Mouse (Mus musculus) kidney, embryonic 16.5 days (tissue): ENCODE data around the gene Cotl1. TPM values are rescaled to one million over a fixed set of nuclear protein-coding genes. Genes with fewer than 3 reads are reported as not detected.

Source experiments
- ATAC-seq: fragments of 200-750 bp; cut with Nextera tagmentation; 2 replicates; pipeline ENCODE4 v1.8.0; 2017; ENCODE audit warnings: moderate TSS enrichment; ENCODE audit not compliant: low FRiP score, low TSS enrichment
- H3K27ac ChIP-seq: fragments of 300-500 bp; sonication (generic); 2 replicates; pipeline ENCODE4 v1.5.1; 2014; ENCODE audit warnings: low read length
- H3K27me3 ChIP-seq: fragments of 300-500 bp; sonication (generic); 2 replicates; pipeline ENCODE4 v1.6.1; 2014; ENCODE audit warnings: low read length, control low read depth, mixed read lengths; ENCODE audit not compliant: insufficient read depth
- H3K36me3 ChIP-seq: fragments of 300-500 bp; sonication (generic); 2 replicates; pipeline ENCODE4 v1.6.1; 2014; ENCODE audit warnings: low read length, control low read depth, mixed read lengths; ENCODE audit not compliant: insufficient read depth
- H3K4me1 ChIP-seq: fragments of 300-500 bp; sonication (generic); 2 replicates; pipeline ENCODE4 v1.6.1; 2014; ENCODE audit warnings: low read length, control low read depth, mixed read lengths; ENCODE audit not compliant: insufficient read depth
- H3K4me2 ChIP-seq: fragments of 300-500 bp; sonication (generic); replicated peaks from 2 replicates; pipeline ENCODE4 v1.6.1; 2014; ENCODE audit warnings: low read depth, low read length
- H3K4me3 ChIP-seq: fragments of 300-500 bp; sonication (generic); 2 replicates; pipeline ENCODE4 v1.5.1; 2014; ENCODE audit warnings: mild to moderate bottlenecking, low read length
- H3K9ac ChIP-seq: fragments of 300-500 bp; sonication (generic); replicated peaks from 2 replicates; pipeline ENCODE4 v1.6.1; 2014; ENCODE audit warnings: low read length
- H3K9me3 ChIP-seq: fragments of 300-500 bp; sonication (generic); 2 replicates; pipeline ENCODE4 v1.6.1; 2016; ENCODE audit warnings: low read length, control low read depth
- WGBS: fragments of 180-500 bp; shearing (Covaris S2); extraction: QIAGEN DNeasy Blood & Tissue Kit; methylation state at CpG from one replicate; pipeline ENCODE4 v1.1.7; 2014; 5-methylcytosine and 5-hydroxymethylcytosine counted together
- polyA plus RNA-seq: library from polyadenylated mRNA; unstranded; fragments of >200 nt; fragmentation: Nextera tagmentation; extraction: Ambion mirVana; gene quantifications from 2 replicates; pipeline ENCODE4 v1.2.1, GENCODE M21; 2015

The Cotl1 gene
- 130 and 138 TPM in 2 replicates for polyA plus RNA-seq

- Histone ChIP-seq H3K4me3 (peak within 1 kb of the TSS; percentile 78), H3K9ac (peak within 1 kb of the TSS; percentile 87), H3K36me3 (0 out of 2 replicates have a peak, but pooled peaks cover 4% of the 10 kb centered on the region), H3K27ac (peak within 1 kb of the TSS; percentile 76), H3K4me2 (peak within 1 kb of the TSS; percentile 97), H3K9me3 (no peaks in the 10 kb centered on the region), H3K4me1 (peaks cover 49% of the 10 kb centered on the region), H3K27me3 (peaks cover 2% of the 10 kb centered on the region; the same call in 1 of the 2 replicates)
- 0% methylated on average over 55 of the region's 57 CpGs for WGBS
- ATAC-seq, result peak; percentile 93
Measured at GRCm38 (mm10) chr8:119840275-119840808, at the start of gene Cotl1. TSS of gene Cotl1 (minus strand) at chr8:119840544.

GRCm38 (mm10) chr8:119888012-119888411, 47.7 kb upstream of the Cotl1 start:
- no peak for ATAC-seq
- no peak overlapping the region for H3K4me2 ChIP-seq
- H3K9ac ChIP-seq, result no peak overlapping the region
- H3K4me3 ChIP-seq, result no peak overlapping the region
- H3K27me3 ChIP-seq, result no peaks in the 10 kb centered on the region
- no peaks in the 10 kb centered on the region for H3K36me3 ChIP-seq
- WGBS, result 73% methylated on average over 4 of the region's 4 CpGs
- H3K27ac ChIP-seq, result no peak overlapping the region
- no peaks in the 10 kb centered on the region for H3K9me3 ChIP-seq
- no peaks in the 10 kb centered on the region for H3K4me1 ChIP-seq

- H3K4me1 ChIP-seq, result no peaks in the 10 kb centered on the region
- H3K36me3 ChIP-seq, result no peaks in the 10 kb centered on the region
- H3K9ac ChIP-seq, result no peak overlapping the region
- H3K9me3 ChIP-seq, result no peaks in the 10 kb centered on the region
- ATAC-seq, result no peak
- H3K27me3 ChIP-seq, result no peaks in the 10 kb centered on the region
- H3K4me2 ChIP-seq, result no peak overlapping the region
- no peak overlapping the region for H3K4me3 ChIP-seq
- WGBS, result 90% methylated on average over 3 of the region's 3 CpGs
- no peak overlapping the region for H3K27ac ChIP-seq
Measured at GRCm38 (mm10) chr8:119887130-119887529, 46.8 kb upstream of the Cotl1 start.

GRCm38 (mm10) chr8:119885612-119886011, 45.3 kb upstream of the Cotl1 start:
- peak overlapping the region; percentile 34 for H3K27ac ChIP-seq
- H3K36me3 ChIP-seq, result no peaks in the 10 kb centered on the region
- H3K4me1 ChIP-seq, result no peaks in the 10 kb centered on the region
- H3K9ac ChIP-seq, result no peak overlapping the region
- WGBS, result 34% methylated on average over 3 of the region's 3 CpGs
- no peak overlapping the region for H3K4me2 ChIP-seq
- no peaks in the 10 kb centered on the region for H3K27me3 ChIP-seq
- no peaks in the 10 kb centered on the region for H3K9me3 ChIP-seq
- peak; percentile 87 for ATAC-seq
- H3K4me3 ChIP-seq, result no peak overlapping the region

GRCm38 (mm10) chr8:119883281-119883680, 42.9 kb upstream of the Cotl1 start:
- no peaks in the 10 kb centered on the region for H3K27me3 ChIP-seq
- H3K4me3 ChIP-seq, result no peak overlapping the region
- H3K9me3 ChIP-seq, result no peaks in the 10 kb centered on the region
- no peaks in the 10 kb centered on the region for H3K36me3 ChIP-seq
- no peak overlapping the region for H3K27ac ChIP-seq
- 90% methylated on average over 7 of the region's 7 CpGs for WGBS
- no peaks in the 10 kb centered on the region for H3K4me1 ChIP-seq
- no peak for ATAC-seq
- H3K4me2 ChIP-seq, result no peak overlapping the region
- no peak overlapping the region for H3K9ac ChIP-seq

GRCm38 (mm10) chr8:119881917-119882316, 41.6 kb upstream of the Cotl1 start:
- H3K9ac ChIP-seq, result no peak overlapping the region
- 38% methylated on average over 8 of the region's 8 CpGs for WGBS
- no peaks in the 10 kb centered on the region for H3K4me1 ChIP-seq
- H3K4me2 ChIP-seq, result no peak overlapping the region
- H3K27ac ChIP-seq, result peak overlapping the region; percentile 69; the same call in 1 of the 2 replicates
- no peaks in the 10 kb centered on the region for H3K9me3 ChIP-seq
- no peaks in the 10 kb centered on the region for H3K27me3 ChIP-seq
- ATAC-seq, result peak; percentile 58; the same call in 1 of the 2 replicates
- peaks cover 7% of the 10 kb centered on the region; the same call in 1 of the 2 replicates for H3K36me3 ChIP-seq
- no peak overlapping the region for H3K4me3 ChIP-seq

GRCm38 (mm10) chr8:119881301-119881700, 41.0 kb upstream of the Cotl1 start:
- Histone ChIP-seq H3K27ac (peak overlapping the region; percentile 69), H3K27me3 (no peaks in the 10 kb centered on the region), H3K36me3 (peaks cover 13% of the 10 kb centered on the region; the same call in 1 of the 2 replicates), H3K9ac (no peak overlapping the region), H3K9me3 (no peaks in the 10 kb centered on the region), H3K4me2 (no peak overlapping the region), H3K4me1 (no peaks in the 10 kb centered on the region), H3K4me3 (no peak overlapping the region)
- 76% methylated on average over 6 of the region's 6 CpGs for WGBS
- no peak for ATAC-seq

- no peak overlapping the region for H3K4me2 ChIP-seq
- H3K4me3 ChIP-seq, result no peak overlapping the region
- no peak overlapping the region for H3K27ac ChIP-seq
- H3K9me3 ChIP-seq, result peaks cover 10% of the 10 kb centered on the region
- no peak overlapping the region for H3K9ac ChIP-seq
- H3K27me3 ChIP-seq, result no peaks in the 10 kb centered on the region
- H3K4me1 ChIP-seq, result no peaks in the 10 kb centered on the region
- no peak for ATAC-seq
- WGBS, result 97% methylated on average over 1 of the region's 1 CpGs
- peaks cover 58% of the 10 kb centered on the region for H3K36me3 ChIP-seq
Measured at GRCm38 (mm10) chr8:119873181-119873580, 32.8 kb upstream of the Cotl1 start.

GRCm38 (mm10) chr8:119869616-119870015, 29.3 kb upstream of the Cotl1 start:
- 72% methylated on average over 20 of the region's 20 CpGs for WGBS
- no peak overlapping the region for H3K4me3 ChIP-seq
- no peaks in the 10 kb centered on the region for H3K4me1 ChIP-seq
- no peak overlapping the region for H3K4me2 ChIP-seq
- ATAC-seq, result no peak
- H3K27me3 ChIP-seq, result no peaks in the 10 kb centered on the region
- peaks cover 10% of the 10 kb centered on the region for H3K9me3 ChIP-seq
- H3K9ac ChIP-seq, result no peak overlapping the region
- no peak overlapping the region for H3K27ac ChIP-seq
- peaks cover 40% of the 10 kb centered on the region for H3K36me3 ChIP-seq

GRCm38 (mm10) chr8:119862749-119863148, 22.4 kb upstream of the Cotl1 start:
- 8% methylated on average over 6 of the region's 6 CpGs for WGBS
- H3K9ac ChIP-seq, result peak overlapping the region; percentile 89
- H3K36me3 ChIP-seq, result no peaks in the 10 kb centered on the region
- no peaks in the 10 kb centered on the region for H3K9me3 ChIP-seq
- H3K27ac ChIP-seq, result no peak overlapping the region; the same call in 1 of the 2 replicates
- ATAC-seq, result no peak
- peak overlapping the region; percentile 85 for H3K4me3 ChIP-seq
- H3K27me3 ChIP-seq, result peaks cover 4% of the 10 kb centered on the region; the same call in 1 of the 2 replicates
- peak overlapping the region; percentile 94 for H3K4me2 ChIP-seq
- H3K4me1 ChIP-seq, result peaks cover 11% of the 10 kb centered on the region
